Mouse (Mus musculus) kidney, adult 2 months (tissue): Measurements from ENCODE around the gene Ralgds. TPM values are rescaled to one million over a fixed set of nuclear protein-coding genes. Genes with fewer than 3 reads are reported as not detected.
"Not testable (repeated sequence)": the region's sequence is repeated elsewhere in the genome, so short reads cannot be mapped to it uniquely, and the experiment has no call there.

Source experiments
- DNase-seq: peaks from one replicate; pipeline ENCODE4 v3.0.0; 2021
- H3K27ac ChIP-seq: fragments of 200-500 bp; 2 replicates; pipeline ENCODE4 v1.5.1; 2012; ENCODE audit warnings: low read depth, low read length, control low read depth, inconsistent platforms; ENCODE audit not compliant: insufficient read depth
- H3K27me3 ChIP-seq: fragments of 200-500 bp; replicated peaks from 2 replicates; pipeline ENCODE4 v1.6.1; 2012; ENCODE audit warnings: mild to moderate bottlenecking, moderate library complexity, low read length, inconsistent platforms; ENCODE audit not compliant: control insufficient read depth, insufficient read depth
- H3K36me3 ChIP-seq: fragments of 200-500 bp; 2 replicates; pipeline ENCODE4 v1.6.1; 2012; ENCODE audit warnings: mild to moderate bottlenecking, moderate library complexity, low read length, inconsistent platforms; ENCODE audit not compliant: control insufficient read depth, insufficient read depth
- H3K4me1 ChIP-seq: fragments of 200-500 bp; 2 replicates; pipeline ENCODE4 v1.6.1; 2011; ENCODE audit warnings: low read length; ENCODE audit not compliant: control insufficient read depth, insufficient read depth
- H3K4me3 ChIP-seq: fragments of 200-500 bp; 2 replicates; pipeline ENCODE4 v1.5.1; 2011; ENCODE audit warnings: mild to moderate bottlenecking, low read depth, low read length, control low read depth; ENCODE audit not compliant: insufficient read depth
- CTCF ChIP-seq: fragments of 200-500 bp; conservative IDR thresholded peaks from 2 replicates; pipeline ENCODE4 v1.5.1; 2011; ENCODE audit warnings: low read depth, mild to moderate bottlenecking, control low read depth, low read length, moderate library complexity, mixed read lengths; ENCODE audit not compliant: insufficient read depth, insufficient read length
- POLR2A ChIP-seq: fragments of 200-500 bp; IDR thresholded peaks from one replicate; pipeline ENCODE4 v1.6.1; 2011; ENCODE audit warnings: low read depth, low read length, control low read depth
- WGBS: fragments of 180-500 bp; shearing (Covaris S2); methylation state at CpG from one replicate; pipeline ENCODE4 v1.1.7; 2018; 5-methylcytosine and 5-hydroxymethylcytosine counted together
- polyA plus RNA-seq: library from polyadenylated mRNA; depleted of rRNA; stranded (reverse); fragments of >200 nt; gene quantifications from 2 replicates; pipeline ENCODE4 v1.2.3, GENCODE M21; 2012

The Ralgds gene
- polyA plus RNA-seq, 1 experiment: 24.6 TPM

DNA sequence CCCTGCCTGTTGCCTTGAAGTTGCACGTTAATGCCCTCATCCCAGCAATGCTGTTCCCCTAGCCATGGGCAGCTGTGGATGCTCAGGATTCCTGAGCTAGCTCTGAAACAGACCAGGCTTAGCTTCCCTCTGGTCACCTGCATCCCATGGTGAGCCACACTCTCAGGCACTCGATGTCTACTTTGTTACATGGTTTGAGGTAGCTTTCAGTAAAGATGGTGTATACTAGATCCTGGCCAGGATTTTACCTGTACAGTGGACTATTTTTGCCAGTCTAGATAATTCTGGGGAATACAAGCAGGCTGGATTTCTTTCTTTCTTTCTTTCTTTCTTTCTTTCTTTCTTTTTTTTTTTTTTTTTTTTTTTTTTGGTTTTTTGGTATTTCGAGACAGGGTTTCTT, 7.1 kb upstream of the Ralgds start, which contains the start of gene Gm10134:
Gene Gm10134 (plus strand): TSS at position 301 of the 400 bp plus-strand sequence.
- TF ChIP-seq CTCF (no peak), POLR2A (no peak)
- Histone ChIP-seq H3K4me1 (no peaks in the 10 kb centered on the region), H3K27me3 (no peaks in the 10 kb centered on the region), H3K27ac (no peak within 1 kb of the TSS), H3K4me3 (no peak within 1 kb of the TSS), H3K36me3 (no peaks in the 10 kb centered on the region)
- 69% methylated on average over 3 of the region's 3 CpGs for WGBS
- DNase-seq: no peak

DNA sequence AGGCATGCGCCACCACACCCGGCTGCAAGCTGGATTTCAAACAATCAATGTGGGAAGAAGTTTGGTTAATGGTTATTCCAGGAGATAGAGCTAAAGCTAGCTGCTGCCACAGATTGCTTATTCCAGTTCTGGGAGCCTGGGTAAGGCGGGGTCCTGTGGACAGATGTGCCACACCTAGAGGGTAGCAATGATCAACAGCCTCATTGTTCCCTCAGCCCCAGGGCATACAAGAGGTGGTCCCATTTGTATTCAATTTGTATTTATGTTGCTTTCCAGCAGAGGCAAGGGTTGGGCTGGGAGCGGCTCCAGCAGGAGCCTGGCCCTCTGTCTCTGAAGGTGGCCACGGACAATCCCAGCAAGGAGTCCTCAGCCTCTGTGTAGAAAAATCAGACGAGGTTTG, 6.6 kb upstream of the Ralgds start:
- TF ChIP-seq POLR2A: no peak
- no peak for TF ChIP-seq CTCF
- H3K27ac ChIP-seq: no peak overlapping the region
- no peak for DNase-seq
- H3K4me1 ChIP-seq: no peaks in the 10 kb centered on the region
- H3K27me3 ChIP-seq: no peaks in the 10 kb centered on the region
- H3K4me3 ChIP-seq: no peak overlapping the region
- 86% methylated on average over 6 of the region's 6 CpGs for WGBS
- no peaks in the 10 kb centered on the region for H3K36me3 ChIP-seq

DNA sequence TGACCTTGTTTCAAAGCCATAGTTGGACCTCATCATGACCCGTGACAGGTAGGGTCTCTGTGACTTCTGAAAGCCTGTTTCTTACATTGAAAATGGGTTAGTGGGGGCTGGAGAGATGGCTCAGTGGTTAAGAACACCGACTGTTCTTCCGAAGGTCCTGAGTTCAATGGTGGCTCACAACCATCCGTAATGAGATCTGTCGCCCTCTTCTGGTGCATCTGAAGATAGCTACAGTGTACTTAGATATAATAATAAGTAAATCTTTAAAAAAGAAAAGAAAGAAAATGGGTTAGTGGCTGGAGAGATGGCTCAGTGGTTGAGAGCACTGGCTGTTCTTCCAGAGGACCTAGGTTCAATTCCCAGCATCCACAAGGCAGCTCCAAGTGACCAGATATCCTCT, 1.3 kb upstream of the Ralgds start:
- not testable (repeated sequence) for H3K27ac ChIP-seq, H3K4me3 ChIP-seq, DNase-seq, H3K36me3 ChIP-seq, H3K27me3 ChIP-seq
- WGBS: 59% methylated on average over 5 of the region's 5 CpGs
- H3K4me1 ChIP-seq: peaks cover 12% of the 10 kb centered on the region; the same call in 1 of the 2 replicates

DNA sequence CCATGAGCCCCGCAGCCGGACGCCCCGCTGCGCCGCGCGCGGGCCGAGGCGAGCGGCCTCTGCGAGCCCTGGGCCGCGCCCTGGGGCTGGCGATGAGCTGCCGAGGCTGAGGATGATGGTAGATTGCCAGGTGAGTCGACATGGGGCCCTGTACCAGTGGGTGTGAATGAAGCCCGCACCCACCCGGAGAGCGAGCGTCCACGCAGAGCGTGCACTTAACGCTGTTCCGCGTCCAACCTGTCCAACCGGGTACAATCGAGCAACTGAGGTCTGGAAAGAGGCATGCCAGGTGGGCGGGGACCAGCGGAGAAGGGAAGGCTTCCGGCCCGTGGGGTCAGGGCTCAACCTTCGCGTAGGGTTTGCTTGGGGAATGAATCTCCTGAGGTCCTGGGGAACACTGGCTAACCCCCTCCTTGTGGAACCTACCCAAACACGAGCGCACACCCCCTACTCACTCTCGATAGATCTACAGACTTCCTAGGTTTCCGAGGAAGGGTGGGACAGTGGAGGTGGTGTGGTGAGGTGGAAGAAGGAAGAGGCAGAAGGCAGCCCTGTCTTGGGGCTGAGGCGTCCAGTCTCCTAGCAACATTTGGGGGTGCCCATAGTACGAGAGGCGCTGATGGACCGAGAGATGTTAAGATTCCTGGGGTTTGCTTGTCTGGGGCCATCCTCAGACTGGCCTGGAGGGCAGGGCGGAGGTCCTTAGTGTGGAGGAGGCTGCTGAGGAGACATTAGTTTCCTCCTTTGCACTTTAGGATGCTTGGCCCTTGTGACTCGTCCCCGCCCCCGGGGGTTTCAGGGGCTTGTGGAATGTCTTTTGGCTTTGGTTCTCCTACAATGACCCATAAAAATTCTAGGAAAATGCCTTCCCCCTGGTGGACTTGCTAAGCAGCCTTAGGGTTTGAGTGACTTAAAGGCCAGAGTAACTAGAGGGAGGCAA, 776 bp downstream of the Ralgds start:
- 6% methylated on average over 47 of the region's 47 CpGs for WGBS
- no peaks in the 10 kb centered on the region for H3K27me3 ChIP-seq
- H3K4me3 ChIP-seq: peak overlapping the region; percentile 55
- no peak for DNase-seq
- H3K36me3 ChIP-seq: no peaks in the 10 kb centered on the region
- H3K4me1 ChIP-seq: peaks cover 22% of the 10 kb centered on the region; the same call in 1 of the 2 replicates
- no peak for TF ChIP-seq POLR2A
- TF ChIP-seq CTCF: no peak
- H3K27ac ChIP-seq: no peak overlapping the region

DNA sequence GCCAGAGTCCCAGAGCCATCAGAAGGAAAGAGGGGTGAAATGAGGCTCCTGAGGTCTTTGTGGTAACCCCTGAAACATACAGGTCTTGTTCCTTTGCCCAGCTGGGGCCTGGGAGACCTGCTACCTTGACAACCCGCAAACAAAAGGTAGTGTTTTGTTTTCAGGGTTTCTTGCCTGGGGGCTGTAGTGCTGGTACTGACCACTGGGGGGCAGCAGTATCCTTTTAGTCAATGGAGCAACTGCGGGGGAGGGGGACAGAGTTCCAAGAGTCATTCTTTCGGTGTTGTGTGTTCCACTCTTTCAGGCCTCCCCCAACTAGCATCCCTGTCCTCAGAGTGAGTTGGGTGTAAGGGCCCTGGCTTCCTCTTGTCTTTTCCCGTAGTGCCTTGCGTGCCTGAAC, 1.6 kb downstream of the Ralgds start:
- no peaks in the 10 kb centered on the region for H3K36me3 ChIP-seq
- TF ChIP-seq CTCF: peak; percentile 87
- TF ChIP-seq POLR2A: no peak
- peaks cover 22% of the 10 kb centered on the region; the same call in 1 of the 2 replicates for H3K4me1 ChIP-seq
- 17% methylated on average over 5 of the region's 5 CpGs for WGBS
- H3K4me3 ChIP-seq: no peak overlapping the region
- no peaks in the 10 kb centered on the region for H3K27me3 ChIP-seq
- H3K27ac ChIP-seq: no peak overlapping the region
- peak; percentile 84 for DNase-seq

DNA sequence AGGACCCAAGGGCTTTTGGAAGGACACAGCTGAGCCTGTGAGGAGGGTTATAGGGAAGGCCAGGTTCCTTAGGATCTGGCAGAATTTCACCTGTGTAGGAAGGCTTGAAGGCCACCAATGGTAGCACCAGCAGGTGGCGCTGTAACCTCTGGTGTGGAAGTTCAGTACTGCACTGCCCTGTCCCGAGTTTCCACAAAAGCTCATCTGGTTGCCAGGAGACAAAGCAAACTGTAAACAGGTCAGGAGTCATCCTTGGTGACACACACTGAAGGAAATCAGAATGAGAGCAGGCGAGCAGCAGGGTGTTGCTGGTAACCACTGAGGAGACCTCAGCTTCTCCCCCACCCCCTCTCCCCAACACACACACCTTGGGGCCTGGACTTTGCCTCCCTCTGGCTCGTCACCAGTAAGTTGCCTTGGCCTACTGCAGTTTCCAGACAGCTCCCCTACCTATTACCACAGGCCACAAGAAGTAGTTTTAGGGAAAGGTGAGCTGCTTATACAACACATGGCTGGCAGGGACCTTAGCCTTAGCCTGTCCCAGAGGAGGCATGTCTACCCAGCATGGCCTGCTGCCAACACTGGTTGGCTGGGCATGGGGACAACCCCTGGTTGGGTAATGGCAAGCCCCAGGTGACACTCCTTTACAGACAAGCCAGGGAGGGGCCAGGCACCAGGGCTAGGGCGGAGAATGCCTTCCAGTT, 4.4 kb downstream of the Ralgds start:
- Histone ChIP-seq H3K4me3 (no peak overlapping the region), H3K27me3 (no peaks in the 10 kb centered on the region), H3K4me1 (peaks cover 25% of the 10 kb centered on the region; the same call in 1 of the 2 replicates), H3K36me3 (no peaks in the 10 kb centered on the region), H3K27ac (peak overlapping the region; percentile 6)
- no peak for TF ChIP-seq POLR2A
- peak; percentile 98 for TF ChIP-seq CTCF
- WGBS: 26% methylated on average over 5 of the region's 5 CpGs
- peak; percentile 90 for DNase-seq

DNA sequence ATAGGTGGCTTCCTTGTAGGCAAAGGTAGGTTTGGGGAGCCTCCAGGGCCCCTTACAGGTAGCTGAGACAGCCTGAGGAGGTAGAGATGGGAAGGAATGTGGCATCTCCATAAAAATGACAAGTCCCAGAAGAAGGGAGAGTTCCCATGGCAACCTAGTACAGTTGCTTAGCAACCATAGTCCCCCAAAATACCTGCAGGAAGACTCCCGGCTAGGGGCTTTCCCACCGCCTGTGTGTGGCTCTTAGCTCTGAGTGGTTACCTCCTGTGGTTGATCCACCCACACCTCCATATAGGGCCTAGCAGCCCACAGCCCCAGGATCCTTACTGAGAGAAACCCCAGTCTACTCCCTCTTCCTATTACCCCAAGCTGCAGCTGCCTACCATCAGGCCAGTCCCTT, 5.3 kb downstream of the Ralgds start:
- TF ChIP-seq POLR2A (no peak), CTCF (no peak)
- no peaks in the 10 kb centered on the region for H3K36me3 ChIP-seq
- no peak overlapping the region for H3K27ac ChIP-seq
- no peaks in the 10 kb centered on the region for H3K27me3 ChIP-seq
- no peak for DNase-seq
- WGBS: 83% methylated on average over 2 of the region's 2 CpGs
- H3K4me1 ChIP-seq: peaks cover 25% of the 10 kb centered on the region; the same call in 1 of the 2 replicates
- no peak overlapping the region for H3K4me3 ChIP-seq
